Mouse (Mus musculus) neural tube, embryonic 12.5 days (tissue): Measurements from ENCODE around the gene Fthl17f. TPM values are rescaled to one million over a fixed set of nuclear protein-coding genes. Genes with fewer than 3 reads are reported as not detected.

Source experiments
- polyA plus RNA-seq: library from polyadenylated mRNA; unstranded; fragments of >200 nt; fragmentation: Nextera tagmentation; extraction: Ambion mirVana; gene quantifications from 2 replicates; pipeline ENCODE4 v1.2.1, GENCODE M21; 2016

The Fthl17f gene
- polyA plus RNA-seq, 1 experiment from 2014 or later = not detected

Other genes with a start within 250 kb of the Fthl17f start
- gene Gm6592, start 219.0 kb upstream of the Fthl17f start, polyA plus RNA-seq = not detected in 2 replicates
- gene Gm5751, start 188.8 kb upstream of the Fthl17f start, polyA plus RNA-seq = not detected in 2 replicates
- 15.5 and 17.8 TPM in 2 replicates for gene B630019K06Rik, start 170.6 kb upstream of the Fthl17f start, polyA plus RNA-seq
- not detected in 2 replicates for gene Fthl17b, start 100.0 kb upstream of the Fthl17f start, polyA plus RNA-seq
- gene Fthl17c, start 86.5 kb upstream of the Fthl17f start, polyA plus RNA-seq = not detected in 2 replicates
- not detected in 2 replicates for gene Fthl17d, start 76.3 kb upstream of the Fthl17f start, polyA plus RNA-seq
- not detected in 2 replicates for gene Fthl17e, start 29.5 kb upstream of the Fthl17f start, polyA plus RNA-seq
- gene 4930402K13Rik, start 41.5 kb downstream of the Fthl17f start, polyA plus RNA-seq = not detected in 2 replicates
- 1.2 TPM in 2 replicates for gene Lancl3, start 136.9 kb downstream of the Fthl17f start, polyA plus RNA-seq
- 0.28 TPM in 1 of 2 replicates, not detected in the other for gene Gm14862, start 193.9 kb downstream of the Fthl17f start, polyA plus RNA-seq
- gene Xk, start 209.7 kb downstream of the Fthl17f start, polyA plus RNA-seq = 2.6 and 3.2 TPM in 2 replicates
- gene H2al1m, start 220.7 kb downstream of the Fthl17f start, polyA plus RNA-seq = 0.53 TPM in 1 of 2 replicates, not detected in the other